Mouse (Mus musculus) bone marrow macrophage, adult 2 months (primary cell): ENCODE data around the gene Gm20388.

Experiments used
- CTCF ChIP-seq: IDR thresholded peaks from 2 replicates; pipeline ENCODE4 v1.5.1; 2012; ENCODE audit warnings: low read depth, mild to moderate bottlenecking, low read length, moderate library complexity
- POLR2A ChIP-seq: IDR thresholded peaks from 2 replicates; pipeline ENCODE4 v1.6.1; 2012; ENCODE audit warnings: mild to moderate bottlenecking, low read depth, low read length, borderline replicate concordance

DNA sequence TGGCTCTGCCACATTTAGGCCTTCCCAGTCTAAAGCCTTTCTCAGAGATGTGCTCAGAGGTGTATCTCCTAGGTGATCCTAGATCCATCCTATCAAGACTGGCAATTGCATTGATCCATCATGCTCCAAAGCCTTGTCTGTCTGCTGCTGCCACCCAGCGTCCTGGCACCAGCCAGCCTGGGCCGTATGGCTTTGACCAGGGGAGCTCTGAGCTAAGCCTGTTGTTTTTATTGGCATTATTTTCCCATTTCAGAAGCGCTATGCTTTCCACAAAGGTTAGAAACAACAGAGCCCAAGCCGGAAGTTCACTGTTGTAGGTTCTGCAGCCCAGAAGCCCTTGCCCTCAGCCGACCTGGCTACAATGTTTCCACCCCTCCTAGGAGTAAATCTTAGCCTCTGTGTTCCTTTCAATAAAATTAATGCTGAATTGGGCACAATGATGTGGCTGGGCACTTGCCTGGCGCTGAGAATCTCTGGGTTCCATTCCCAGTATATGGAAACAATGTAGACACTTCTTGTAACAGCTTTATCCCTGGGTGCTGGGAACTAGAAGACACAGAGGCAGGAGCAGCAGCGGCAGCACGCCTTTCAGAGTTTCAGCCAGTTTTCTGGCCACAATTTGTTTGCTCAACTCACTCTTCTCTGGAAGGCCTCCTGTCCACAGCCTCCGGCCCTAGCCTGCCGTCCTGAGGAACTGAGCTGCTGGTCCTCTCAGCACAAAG, 2307.0 kb downstream of the Gm20388 start:
- TF ChIP-seq POLR2A (no peak), CTCF (no peak)
